Comparison of ENCODE assay signal across 8 mouse cellular contexts in genomic region chrX:7922032-7922431, GRCm38 (mm10). TPM values are rescaled to one million over a fixed set of nuclear protein-coding genes. Genes with fewer than 3 reads are reported as not detected.
DNase-seq lines count a peak whose midpoint lies in the region; ATAC-seq lines count a peak whose summit lies in the region.

No protein-coding gene starts in this region.

- peak overlapping the region; percentile 37 for H3K4me3 ChIP-seq in heart, embryonic 12.5 days
- peak overlapping the region; percentile 31 for H3K4me3 ChIP-seq in embryonic facial prominence, embryonic 15.5 days (replicated peaks)
- H3K4me3 ChIP-seq in liver, embryonic 12.5 days: peak overlapping the region; percentile 17
- H3K4me3 ChIP-seq in stomach, embryonic 16.5 days (replicated peaks; ENCODE audit: low read length): peak overlapping the region; percentile 29

- peaks cover 13% of the 10 kb centered on the region; the same call in 1 of the 2 replicates for H3K4me1 ChIP-seq in heart, embryonic 12.5 days (replicated peaks)
- peaks cover 8% of the 10 kb centered on the region for H3K4me1 ChIP-seq in embryonic facial prominence, embryonic 15.5 days
- H3K4me1 ChIP-seq in liver, embryonic 12.5 days: no peaks in the 10 kb centered on the region; the same call in 1 of the 2 replicates
- no peaks in the 10 kb centered on the region for H3K4me1 ChIP-seq in stomach, embryonic 16.5 days (ENCODE audit: control insufficient read depth, insufficient read depth, low read length)

- H3K27me3 ChIP-seq in heart, embryonic 12.5 days (replicated peaks): peaks cover 80% of the 10 kb centered on the region
- H3K27me3 ChIP-seq in embryonic facial prominence, embryonic 15.5 days: peaks cover 65% of the 10 kb centered on the region
- H3K27me3 ChIP-seq in liver, embryonic 12.5 days (replicated peaks): peaks cover 90% of the 10 kb centered on the region
- H3K27me3 ChIP-seq in stomach, embryonic 16.5 days (ENCODE audit: control insufficient read depth, insufficient read depth, low read length): peaks cover 43% of the 10 kb centered on the region

- no peak overlapping the region for H3K27ac ChIP-seq in heart, embryonic 12.5 days (ENCODE audit: poor library complexity, severe bottlenecking)
- H3K27ac ChIP-seq in embryonic facial prominence, embryonic 15.5 days (replicated peaks): no peak overlapping the region
- no peak overlapping the region for H3K27ac ChIP-seq in liver, embryonic 12.5 days
- H3K27ac ChIP-seq in stomach, embryonic 16.5 days (ENCODE audit: low read length): no peak overlapping the region

- H3K9me3 ChIP-seq in heart, embryonic 12.5 days (replicated peaks): 0 out of 2 replicates have a peak, but pooled peaks cover 3% of the 10 kb centered on the region
- H3K9me3 ChIP-seq in embryonic facial prominence, embryonic 15.5 days (replicated peaks): no peaks in the 10 kb centered on the region
- H3K9me3 ChIP-seq in liver, embryonic 12.5 days (replicated peaks): no peaks in the 10 kb centered on the region
- no peaks in the 10 kb centered on the region for H3K9me3 ChIP-seq in stomach, embryonic 16.5 days (replicated peaks; ENCODE audit: control insufficient read depth, low read length)

- WGBS in heart, embryonic 12.5 days: 10% methylated on average over 40 of the region's 48 CpGs
- WGBS in embryonic facial prominence, embryonic 15.5 days: 10% methylated on average over 42 of the region's 48 CpGs
- 7% methylated on average over 42 of the region's 48 CpGs for WGBS in liver, embryonic 12.5 days (ENCODE audit: insufficient replicate concordance)
- WGBS in stomach, embryonic 16.5 days: 10% methylated on average over 47 of the region's 48 CpGs

- no peak overlapping the region for H3K9ac ChIP-seq in heart, embryonic 12.5 days
- no peak overlapping the region for H3K9ac ChIP-seq in embryonic facial prominence, embryonic 15.5 days
- no peak overlapping the region for H3K9ac ChIP-seq in liver, embryonic 12.5 days
- no peak overlapping the region for H3K9ac ChIP-seq in stomach, embryonic 16.5 days (ENCODE audit: low read length)

- H3K4me2 ChIP-seq in heart, embryonic 12.5 days: peak overlapping the region; percentile 62
- peak overlapping the region; percentile 41 for H3K4me2 ChIP-seq in embryonic facial prominence, embryonic 15.5 days (replicated peaks)
- H3K4me2 ChIP-seq in liver, embryonic 12.5 days: peak overlapping the region; percentile 40
- H3K4me2 ChIP-seq in stomach, embryonic 16.5 days (ENCODE audit: low read depth, low read length): peak overlapping the region; percentile 45

- DNase-seq in heart, postnatal 4 days: no peak
- peak; percentile 30 for DNase-seq in ES-CJ7 (ENCODE audit: low read depth, low spot score)
- DNase-seq in layer of hippocampus, postnatal 14 days (ENCODE audit: low spot score in 2 of 2): no peak
- no peak for DNase-seq in lung, postnatal 14 days

- H3K36me3 ChIP-seq in heart, embryonic 12.5 days: no peaks in the 10 kb centered on the region
- no peaks in the 10 kb centered on the region for H3K36me3 ChIP-seq in embryonic facial prominence, embryonic 15.5 days
- H3K36me3 ChIP-seq in liver, embryonic 12.5 days: no peaks in the 10 kb centered on the region
- H3K36me3 ChIP-seq in stomach, embryonic 16.5 days (ENCODE audit: control insufficient read depth, insufficient read depth, low read length): no peaks in the 10 kb centered on the region

- ATAC-seq in heart, embryonic 12.5 days (ENCODE audit: insufficient number of reproducible peaks, low FRiP score): no peak
- no peak; the same call in 1 of the 2 replicates for ATAC-seq in embryonic facial prominence, embryonic 15.5 days (ENCODE audit: insufficient number of reproducible peaks, low FRiP score, low TSS enrichment, low read depth)
- no peak for ATAC-seq in liver, embryonic 12.5 days
- ATAC-seq in stomach, embryonic 16.5 days (ENCODE audit: insufficient read depth, low FRiP score): no peak

RNA-seq across cellular contexts. Expression of gene Pcsk1n, which starts 2.4 kb away (rescaled TPM):
- 0.39 and 0.40 TPM in 2 replicates for polyA plus RNA-seq in heart, embryonic 12.5 days (2016; fragmentation: Nextera tagmentation; extraction: Ambion mirVana)
- not detected for total RNA-seq in heart, postnatal 4 days (2021)
- polyA plus RNA-seq in embryonic facial prominence, embryonic 15.5 days (2015; fragmentation: Nextera tagmentation; extraction: Ambion mirVana): 1.7 and 2.7 TPM in 2 replicates
- polyA plus RNA-seq in liver, embryonic 12.5 days (2016; fragmentation: Nextera tagmentation; extraction: Ambion mirVana): 0.26 and 0.33 TPM in 2 replicates
- polyA plus RNA-seq in stomach, embryonic 16.5 days (2015; fragmentation: Nextera tagmentation; extraction: Ambion mirVana): 7.6 and 8.6 TPM in 2 replicates
- total RNA-seq in layer of hippocampus, postnatal 14 days (2021): 100 to 1,000 TPM; 340 to 344 TPM

RNA-seq across cellular contexts. Expression of gene Eras, which starts 6.4 kb away (rescaled TPM):
- polyA plus RNA-seq in heart, embryonic 12.5 days (2016; fragmentation: Nextera tagmentation; extraction: Ambion mirVana): not detected in 2 replicates
- not detected for total RNA-seq in heart, postnatal 4 days (2021)
- polyA plus RNA-seq in embryonic facial prominence, embryonic 15.5 days (2015; fragmentation: Nextera tagmentation; extraction: Ambion mirVana): not detected in 2 replicates
- 0.17 TPM in 1 of 2 replicates, not detected in the other for polyA plus RNA-seq in liver, embryonic 12.5 days (2016; fragmentation: Nextera tagmentation; extraction: Ambion mirVana)
- polyA plus RNA-seq in stomach, embryonic 16.5 days (2015; fragmentation: Nextera tagmentation; extraction: Ambion mirVana): not detected in 2 replicates
- not detected for total RNA-seq in layer of hippocampus, postnatal 14 days (2021)

RNA-seq across cellular contexts. Expression of gene Gm10490, which starts 12.7 kb away (rescaled TPM):
- not detected in 2 replicates for polyA plus RNA-seq in heart, embryonic 12.5 days (2016; fragmentation: Nextera tagmentation; extraction: Ambion mirVana)
- not detected for total RNA-seq in heart, postnatal 4 days (2021)
- polyA plus RNA-seq in embryonic facial prominence, embryonic 15.5 days (2015; fragmentation: Nextera tagmentation; extraction: Ambion mirVana): not detected in 2 replicates
- not detected in 2 replicates for polyA plus RNA-seq in liver, embryonic 12.5 days (2016; fragmentation: Nextera tagmentation; extraction: Ambion mirVana)
- not detected in 2 replicates for polyA plus RNA-seq in stomach, embryonic 16.5 days (2015; fragmentation: Nextera tagmentation; extraction: Ambion mirVana)
- not detected for total RNA-seq in layer of hippocampus, postnatal 14 days (2021)

RNA-seq across cellular contexts. Expression of gene Gm10491, which starts 14.4 kb away (rescaled TPM):
- polyA plus RNA-seq in heart, embryonic 12.5 days (2016; fragmentation: Nextera tagmentation; extraction: Ambion mirVana): not detected in 2 replicates
- not detected for total RNA-seq in heart, postnatal 4 days (2021)
- polyA plus RNA-seq in embryonic facial prominence, embryonic 15.5 days (2015; fragmentation: Nextera tagmentation; extraction: Ambion mirVana): not detected in 2 replicates
- polyA plus RNA-seq in liver, embryonic 12.5 days (2016; fragmentation: Nextera tagmentation; extraction: Ambion mirVana): not detected in 2 replicates
- not detected in 2 replicates for polyA plus RNA-seq in stomach, embryonic 16.5 days (2015; fragmentation: Nextera tagmentation; extraction: Ambion mirVana)
- not detected for total RNA-seq in layer of hippocampus, postnatal 14 days (2021)

RNA-seq across cellular contexts. Expression of gene Timm17b, which starts 22.9 kb away (rescaled TPM):
- polyA plus RNA-seq in heart, embryonic 12.5 days (2016; fragmentation: Nextera tagmentation; extraction: Ambion mirVana): 117 and 130 TPM in 2 replicates
- total RNA-seq in heart, postnatal 4 days (2021): 10 to 100 TPM; 57.3 to 61.3 TPM
- polyA plus RNA-seq in embryonic facial prominence, embryonic 15.5 days (2015; fragmentation: Nextera tagmentation; extraction: Ambion mirVana): 158 and 169 TPM in 2 replicates
- polyA plus RNA-seq in liver, embryonic 12.5 days (2016; fragmentation: Nextera tagmentation; extraction: Ambion mirVana): 98.3 and 98.9 TPM in 2 replicates
- 142 and 143 TPM in 2 replicates for polyA plus RNA-seq in stomach, embryonic 16.5 days (2015; fragmentation: Nextera tagmentation; extraction: Ambion mirVana)
- 10 to 100 TPM; 20.8 to 23.9 TPM for total RNA-seq in layer of hippocampus, postnatal 14 days (2021)
